Mouse (Mus musculus) MEL (cell line): ENCODE results near the gene Man1c1. TPM values are rescaled to one million over a fixed set of nuclear protein-coding genes. Genes with fewer than 3 reads are reported as not detected.

Experiments
- DNase-seq: peaks from one replicate; pipeline ENCODE4 v3.0.0; 2011; ENCODE audit warnings: low read depth, low spot score
- H3K27ac ChIP-seq: 2 replicates; pipeline ENCODE4 v1.5.1; 2012; ENCODE audit warnings: low read depth, mild to moderate bottlenecking, control low read depth, low read length, moderate library complexity; ENCODE audit not compliant: control insufficient read depth
- H3K27me3 ChIP-seq, 2 experiments: fragments of 150-350 bp in 1 of 2; sonication (generic) in 1 of 2; 2 replicates each; pipeline ENCODE4 v1.6.1; 2012; ENCODE audit warnings: low read length in 2 of 2, mild to moderate bottlenecking in 2 of 2, improper control_type of control experiment in 1 of 2, moderate library complexity in 1 of 2; ENCODE audit not compliant: insufficient read depth in 2 of 2, control insufficient read depth in 1 of 2
- H3K36me3 ChIP-seq, 2 experiments: 2 replicates each; pipeline ENCODE4 v1.6.1; 2012 to 2014; ENCODE audit warnings: low read length in 2 of 2, improper control_type of control experiment in 1 of 2, inconsistent platforms in 1 of 2, mild to moderate bottlenecking in 1 of 2; ENCODE audit not compliant: insufficient read depth in 2 of 2, control insufficient read depth in 1 of 2
- H3K4me1 ChIP-seq, 2 experiments: fragments of 150-350 bp in 1 of 2; sonication (generic) in 1 of 2; 2 replicates each; pipeline ENCODE4 v1.6.1; 2012; ENCODE audit warnings: low read length in 2 of 2, improper control_type of control experiment in 1 of 2, mild to moderate bottlenecking in 1 of 2; ENCODE audit not compliant: insufficient read depth in 2 of 2, control insufficient read depth in 1 of 2
- H3K4me3 ChIP-seq, 2 experiments: fragments of 150-350 bp in 1 of 2; sonication (generic) in 1 of 2; 2 replicates each; pipeline ENCODE4 v1.5.1; 2012; ENCODE audit warnings: low read depth in 2 of 2, low read length in 2 of 2, mild to moderate bottlenecking in 2 of 2, moderate library complexity in 2 of 2, control low read depth in 1 of 2, improper control_type of control experiment in 1 of 2; ENCODE audit not compliant: control insufficient read depth in 1 of 2, insufficient read depth in 1 of 2
- H3K79me2 ChIP-seq: 2 replicates; pipeline ENCODE4 v1.6.1; 2012; ENCODE audit warnings: mild to moderate bottlenecking, low read length, moderate library complexity; ENCODE audit not compliant: control insufficient read depth, poor library complexity, insufficient read depth
- H3K9ac ChIP-seq: 2 replicates; pipeline ENCODE4 v1.6.1; 2012; ENCODE audit warnings: low read depth, mild to moderate bottlenecking, control low read depth, low read length, moderate library complexity; ENCODE audit not compliant: control insufficient read depth, poor library complexity, severe bottlenecking
- H3K9me3 ChIP-seq: fragments of 150-350 bp; sonication (generic); replicated peaks from 2 replicates; pipeline ENCODE4 v1.6.1; 2012; ENCODE audit warnings: mild to moderate bottlenecking, low read length, improper control_type of control experiment, moderate library complexity; ENCODE audit not compliant: insufficient read depth
- BHLHE40 ChIP-seq: IDR thresholded peaks from 2 replicates; pipeline ENCODE4 v1.6.1; 2012; ENCODE audit warnings: low read depth, mild to moderate bottlenecking, inconsistent platforms, low read length, improper control_type of control experiment, borderline replicate concordance
- CHD2 ChIP-seq: IDR thresholded peaks from 2 replicates; pipeline ENCODE4 v1.6.1; 2011; ENCODE audit warnings: low read length, improper control_type of control experiment
- CTCF ChIP-seq, 3 experiments: IDR thresholded peaks in 2 of 3; conservative IDR thresholded peaks in 1 of 3; 2 replicates each; pipeline ENCODE4 v1.5.1; 2011 to 2012; ENCODE audit warnings: low read length in 3 of 3, low read depth in 2 of 3, mild to moderate bottlenecking in 2 of 3, improper control_type of control experiment in 1 of 3, inconsistent platforms in 1 of 3, mixed read lengths in 1 of 3, moderate library complexity in 1 of 3; ENCODE audit not compliant: control insufficient read depth in 1 of 3, insufficient read depth in 1 of 3, poor library complexity in 1 of 3, severe bottlenecking in 1 of 3
- E2F4 ChIP-seq: IDR thresholded peaks from 2 replicates; pipeline ENCODE4 v1.6.1; 2011; ENCODE audit warnings: low read depth, low read length, improper control_type of control experiment, borderline replicate concordance
- ELF1 ChIP-seq: IDR thresholded peaks from 2 replicates; pipeline ENCODE4 v1.6.1; 2014; ENCODE audit warnings: low read depth, mild to moderate bottlenecking, inconsistent platforms, low read length, improper control_type of control experiment, moderate library complexity
- EP300 ChIP-seq, 2 experiments: IDR thresholded peaks; 2 replicates each; pipeline ENCODE4 v1.6.1; 2011; ENCODE audit warnings: improper control_type of control experiment in 2 of 2, low read length in 2 of 2, low read depth in 1 of 2, mild to moderate bottlenecking in 1 of 2
- ETS1 ChIP-seq: IDR thresholded peaks from 2 replicates; pipeline ENCODE4 v1.6.1; 2012; ENCODE audit warnings: low read depth, mild to moderate bottlenecking, inconsistent platforms, low read length, improper control_type of control experiment, moderate library complexity
- GABPA ChIP-seq: IDR thresholded peaks from 2 replicates; pipeline ENCODE4 v1.6.1; 2012; ENCODE audit warnings: low read depth, mild to moderate bottlenecking, inconsistent platforms, low read length, improper control_type of control experiment, moderate library complexity
- GATA1 ChIP-seq: IDR thresholded peaks from 2 replicates; pipeline ENCODE4 v1.6.1; 2011; ENCODE audit warnings: low read depth, low read length, improper control_type of control experiment
- JUND ChIP-seq: IDR thresholded peaks from 2 replicates; pipeline ENCODE4 v1.6.1; 2011; ENCODE audit warnings: low read depth, mild to moderate bottlenecking, improper control_type of control experiment, low read length
- MAFK ChIP-seq: IDR thresholded peaks from 2 replicates; pipeline ENCODE4 v1.6.1; 2011; ENCODE audit warnings: low read depth, mild to moderate bottlenecking, low read length, improper control_type of control experiment, borderline replicate concordance
- MAX ChIP-seq: IDR thresholded peaks from 2 replicates; pipeline ENCODE4 v1.6.1; 2011; ENCODE audit warnings: low read length, improper control_type of control experiment
- MAZ ChIP-seq: IDR thresholded peaks from 2 replicates; pipeline ENCODE4 v1.6.1; 2012; ENCODE audit warnings: low read depth, mild to moderate bottlenecking, inconsistent platforms, low read length, improper control_type of control experiment
- MEF2A ChIP-seq: IDR thresholded peaks from 2 replicates; pipeline ENCODE4 v1.6.1; 2014; ENCODE audit warnings: low read depth, mild to moderate bottlenecking, inconsistent platforms, low read length, improper control_type of control experiment; ENCODE audit not compliant: poor library complexity, insufficient replicate concordance, severe bottlenecking; ENCODE audit errors: extremely low read depth
- MXI1 ChIP-seq: IDR thresholded peaks from 2 replicates; pipeline ENCODE4 v1.6.1; 2011; ENCODE audit warnings: mild to moderate bottlenecking, low read depth, low read length, improper control_type of control experiment
- MYB ChIP-seq: IDR thresholded peaks from 2 replicates; pipeline ENCODE4 v1.6.1; 2011; ENCODE audit warnings: mild to moderate bottlenecking, low read depth, low read length, improper control_type of control experiment
- MYC ChIP-seq: IDR thresholded peaks from 2 replicates; pipeline ENCODE4 v1.6.1; 2011; ENCODE audit warnings: low read depth, mild to moderate bottlenecking, low read length, improper control_type of control experiment, moderate library complexity
- NELFE ChIP-seq: IDR thresholded peaks from 2 replicates; pipeline ENCODE4 v1.6.1; 2011; ENCODE audit warnings: low read depth, low read length, improper control_type of control experiment
- POLR2A ChIP-seq, 2 experiments: IDR thresholded peaks; 2 replicates each; pipeline ENCODE4 v1.6.1; 2011 to 2012; ENCODE audit warnings: low read length in 2 of 2, mild to moderate bottlenecking in 2 of 2, control low read depth in 1 of 2, improper control_type of control experiment in 1 of 2, low read depth in 1 of 2, moderate library complexity in 1 of 2; ENCODE audit not compliant: control insufficient read depth in 1 of 2, insufficient read depth in 1 of 2, poor library complexity in 1 of 2
- RAD21 ChIP-seq: IDR thresholded peaks from 2 replicates; pipeline ENCODE4 v1.6.1; 2011; ENCODE audit warnings: mild to moderate bottlenecking, low read depth, low read length, improper control_type of control experiment
- SIN3A ChIP-seq: IDR thresholded peaks from 2 replicates; pipeline ENCODE4 v1.6.1; 2012; ENCODE audit warnings: low read length, improper control_type of control experiment, inconsistent platforms
- SMC3 ChIP-seq: IDR thresholded peaks from 2 replicates; pipeline ENCODE4 v1.6.1; 2011; ENCODE audit warnings: low read depth, low read length, improper control_type of control experiment
- TAL1 ChIP-seq: IDR thresholded peaks from 2 replicates; pipeline ENCODE4 v1.6.1; 2012; ENCODE audit warnings: mild to moderate bottlenecking, inconsistent platforms, low read length, moderate library complexity, mixed read lengths
- TCF12 ChIP-seq: IDR thresholded peaks from 2 replicates; pipeline ENCODE4 v1.6.1; 2014; ENCODE audit warnings: low read depth, mild to moderate bottlenecking, inconsistent platforms, low read length, improper control_type of control experiment, moderate library complexity
- UBTF ChIP-seq: IDR thresholded peaks from 2 replicates; pipeline ENCODE4 v1.6.1; 2012; ENCODE audit warnings: low read depth, mild to moderate bottlenecking, inconsistent platforms, low read length, improper control_type of control experiment, moderate library complexity, borderline replicate concordance; ENCODE audit not compliant: insufficient read depth
- USF1 ChIP-seq: IDR thresholded peaks from 2 replicates; pipeline ENCODE4 v1.6.1; 2014; ENCODE audit warnings: low read depth, mild to moderate bottlenecking, inconsistent platforms, low read length, improper control_type of control experiment, moderate library complexity
- ZKSCAN1 ChIP-seq: IDR thresholded peaks from 2 replicates; pipeline ENCODE4 v1.6.1; 2012; ENCODE audit warnings: low read depth, mild to moderate bottlenecking, inconsistent platforms, low read length, improper control_type of control experiment, moderate library complexity
- ZMIZ1 ChIP-seq: IDR thresholded peaks from 2 replicates; pipeline ENCODE4 v1.6.1; 2012; ENCODE audit warnings: low read depth, mild to moderate bottlenecking, inconsistent platforms, low read length, improper control_type of control experiment, moderate library complexity
- ZNF384 ChIP-seq: IDR thresholded peaks from 2 replicates; pipeline ENCODE4 v1.6.1; 2012; ENCODE audit warnings: low read depth, mild to moderate bottlenecking, inconsistent platforms, low read length, improper control_type of control experiment
- polyA plus RNA-seq, 2 experiments: library from polyadenylated mRNA; stranded (reverse) in 1 of 2; unstranded in 1 of 2; fragments of >175 nt in 1 of 2; fragments of >200 nt in 1 of 2; gene quantifications; 2 replicates each; pipeline versions ENCODE4 v1.2.1 to v1.2.4; 2012; ENCODE audit warnings: low replicate concordance in 2 of 2, low read depth in 1 of 2; ENCODE audit not compliant: insufficient read length in 2 of 2, insufficient read depth in 1 of 2, missing spikeins in 1 of 2
- total RNA-seq: library from RNA; depleted of rRNA; stranded (reverse); fragments of 300-350 nt; gene quantifications from 2 replicates; pipeline ENCODE4 v1.2.3, GENCODE M21; 2012

Gene Man1c1
- total and polyA plus RNA-seq, 3 experiments: 1.9 to 5.2 TPM; not detected in 1

DNA sequence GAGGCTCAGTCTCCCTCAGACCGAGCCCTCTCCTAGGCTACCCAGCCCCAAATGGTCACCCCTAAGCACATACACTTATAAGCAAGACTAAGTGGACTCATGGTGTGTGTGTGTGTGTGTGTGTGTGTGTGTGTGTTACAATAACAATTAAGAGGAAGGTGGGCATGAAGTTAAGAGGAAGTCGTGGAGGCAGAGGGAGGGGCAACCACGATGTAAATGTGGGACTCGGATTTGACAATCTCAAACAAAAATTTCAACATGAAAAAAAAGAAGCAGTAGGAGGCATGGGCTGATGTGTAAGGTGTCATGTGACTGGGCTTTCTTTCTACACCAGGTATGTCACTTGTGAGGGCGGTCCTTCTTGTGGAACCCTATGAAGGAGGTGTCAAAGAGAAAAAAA, 96.4 kb downstream of the Man1c1 start:
- Histone ChIP-seq H3K36me3 (peaks cover 0 to 14% of the 10 kb centered on the region in 2 experiments; a peak in 2 of 4 replicates), H3K27ac (no peak overlapping the region), H3K4me1 (peaks cover 2 to 21% of the 10 kb centered on the region in 2 experiments; a peak in 3 of 4 replicates), H3K79me2 (no peaks in the 10 kb centered on the region), H3K27me3 (no peaks in the 10 kb centered on the region), H3K9ac (no peak overlapping the region), H3K9me3 (no peaks in the 10 kb centered on the region), H3K4me3 (no peak overlapping the region)
- TF ChIP-seq ZMIZ1 (no peak), NELFE (no peak), POLR2A (IDR thresholded peaks at IDR 0.05; ENCODE audit: control insufficient read depth in 1 of 2, insufficient read depth in 1 of 2, low read depth in 1 of 2, low read length in 2 of 2, poor library complexity in 1 of 2) (no peak), BHLHE40 (no peak), CTCF (IDR thresholded peaks at IDR 0.05 in 2 of 3, conservative IDR thresholded peaks at IDR 0.05 in 1 of 3; ENCODE audit: control insufficient read depth in 1 of 3, insufficient read depth in 1 of 3, low read depth in 2 of 3, low read length in 3 of 3, poor library complexity in 1 of 3, severe bottlenecking in 1 of 3) (no peak), TCF12 (no peak), CHD2 (no peak), ZNF384 (no peak), SMC3 (no peak), JUND (no peak), MAZ (no peak)
- peak; percentile 31 for DNase-seq

DNA sequence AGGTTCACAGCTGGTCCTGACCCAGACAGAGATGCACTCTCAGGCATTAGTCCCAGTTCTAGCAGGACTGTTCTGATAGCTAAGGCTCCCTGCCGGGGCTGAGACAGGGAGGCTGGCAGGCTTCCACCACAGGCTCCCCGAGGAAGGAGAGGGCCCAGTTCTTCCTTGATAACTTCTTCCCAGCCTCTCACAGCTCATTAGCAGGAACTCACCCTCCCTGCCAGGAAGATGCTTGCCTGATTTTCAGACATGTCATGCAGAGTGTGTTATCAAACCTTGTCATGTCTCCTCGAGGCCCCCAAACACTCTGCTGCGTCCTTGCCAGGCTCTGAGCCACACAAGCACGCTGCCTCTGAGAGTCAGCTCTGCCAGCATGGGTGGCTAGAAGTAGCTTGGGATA, 98.0 kb downstream of the Man1c1 start:
- H3K36me3 ChIP-seq: peaks cover 0 to 20% of the 10 kb centered on the region in 2 experiments; a peak in 2 of 4 replicates
- H3K27me3 ChIP-seq: no peaks in the 10 kb centered on the region
- 0 out of 2 replicates have a peak overlapping the region, but pooled peaks have one; percentile 2 for H3K27ac ChIP-seq
- no peaks in the 10 kb centered on the region for H3K79me2 ChIP-seq
- no peaks in the 10 kb centered on the region for H3K9me3 ChIP-seq
- H3K9ac ChIP-seq: no peak overlapping the region
- no peak overlapping the region for H3K4me3 ChIP-seq
- peak; percentile 69 for DNase-seq
- peaks cover 7 to 36% of the 10 kb centered on the region in 2 experiments for H3K4me1 ChIP-seq
- TF ChIP-seq EP300 (IDR thresholded peaks at IDR 0.05; ENCODE audit: low read depth in 1 of 2, low read length in 2 of 2) (peak in 1 of 2 experiments; percentile 18; a peak in 1 of 4 replicates), MXI1 (peak; percentile 67), POLR2A (IDR thresholded peaks at IDR 0.05; ENCODE audit: control insufficient read depth in 1 of 2, insufficient read depth in 1 of 2, low read depth in 1 of 2, low read length in 2 of 2, poor library complexity in 1 of 2) (no peak), ETS1 (peak; percentile 24; the same call in 1 of the 2 replicates), MEF2A (no peak), TCF12 (no peak; the same call in 1 of the 2 replicates), MYB (no peak), MAFK (no peak), GATA1 (peak; percentile 20; the same call in 1 of the 2 replicates), JUND (no peak), USF1 (no peak), CHD2 (no peak), ZNF384 (no peak), TAL1 (no peak; the same call in 1 of the 2 replicates), UBTF (no peak), MAZ (no peak), ELF1 (no peak), ZKSCAN1 (no peak), MAX (no peak), SIN3A (0 out of 2 replicates have a peak, but pooled peaks have one; percentile 23), MYC (0 out of 2 replicates have a peak, but pooled peaks have one; percentile 23), GABPA (no peak), E2F4 (no peak), CTCF (IDR thresholded peaks at IDR 0.05 in 2 of 3, conservative IDR thresholded peaks at IDR 0.05 in 1 of 3; ENCODE audit: control insufficient read depth in 1 of 3, insufficient read depth in 1 of 3, low read depth in 2 of 3, low read length in 3 of 3, poor library complexity in 1 of 3, severe bottlenecking in 1 of 3) (no peak), BHLHE40 (no peak), RAD21 (no peak), ZMIZ1 (no peak)
